Mouse (Mus musculus) lung, adult 2 months (tissue): ENCODE measurements at regions not wholly inside any gene's neighbourhood (a gene's known extent, or its start where the extent isn't known, plus 50 kb on each side); places are given as distances from the start of the nearest gene placed in this dataset.

ENCODE experiments used
- CTCF ChIP-seq: fragments of 200-500 bp; IDR thresholded peaks from 2 replicates; pipeline ENCODE4 v1.5.1; 2011; ENCODE audit warnings: mild to moderate bottlenecking, low read length, control low read depth; ENCODE audit not compliant: insufficient read depth
- POLR2A ChIP-seq: fragments of 200-500 bp; IDR thresholded peaks from 2 replicates; pipeline ENCODE4 v1.6.1; 2011; ENCODE audit warnings: low read depth, mild to moderate bottlenecking, control low read depth, low read length, borderline replicate concordance; ENCODE audit errors: extremely low read depth

DNA sequence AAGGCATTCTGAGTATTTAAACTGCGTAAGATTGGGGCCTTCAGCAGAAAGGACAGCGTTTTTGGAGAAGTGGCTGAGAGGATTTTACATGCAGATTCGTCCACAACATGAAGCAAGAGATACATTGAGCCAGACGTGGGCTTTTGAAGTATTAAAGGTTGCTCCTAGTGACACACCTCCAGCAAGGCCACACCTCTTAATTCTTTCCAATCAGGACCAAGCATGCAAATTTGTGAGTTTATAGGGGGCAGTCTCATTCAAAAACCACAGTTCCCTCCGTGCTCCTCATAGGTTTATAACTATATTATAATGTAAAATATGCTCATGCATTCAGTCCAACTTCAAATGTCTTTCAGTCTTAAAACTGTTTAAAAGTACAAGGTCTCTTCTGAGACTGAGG, 509.2 kb downstream of the Pdha2 start:
- no peak for TF ChIP-seq CTCF
- no peak for TF ChIP-seq POLR2A
